Mouse (Mus musculus): Measurements from ENCODE around the gene Ddx47. TPM values are rescaled to one million over a fixed set of nuclear protein-coding genes. Genes with fewer than 3 reads are reported as not detected.
A peak's percentile ranks its signal among the peaks of the same experiment; 100 is the strongest.

The Ddx47 gene
- polyA plus RNA-seq, 1 experiment from 2014 or later: 69.4 TPM

GRCm38 (mm10) chr6:135011734-135012116 is 313 bp downstream of the Ddx47 start:
- Histone ChIP-seq H3K9ac (ENCODE audit: low read length) (peak overlapping the region; percentile 84), H3K4me1 (ENCODE audit: control insufficient read depth in 2 of 2, insufficient read depth in 2 of 2, low read length in 2 of 2) (peaks cover 0 to 6% of the 10 kb centered on the region in 2 experiments; a peak in 2 of 4 replicates), H3K27ac (replicated peaks in 1 of 2; ENCODE audit: control insufficient read depth in 1 of 2, insufficient read depth in 1 of 2, low read depth in 2 of 2, low read length in 2 of 2) (peak overlapping the region in 1 of 2 experiments; percentile 21; a peak in 1 of 4 replicates), H3K36me3 (ENCODE audit: control insufficient read depth, insufficient read depth, low read length) (peaks cover 37% of the 10 kb centered on the region), H3K27me3 (ENCODE audit: control insufficient read depth, insufficient read depth, low read length) (no peaks in the 10 kb centered on the region), H3K4me3 (ENCODE audit: control insufficient read depth in 1 of 2, insufficient read depth in 1 of 2, low read depth in 1 of 2, low read length in 2 of 2) (peak overlapping the region; percentile 75 to 81), H3K4me2 (ENCODE audit: low read length) (peak overlapping the region; percentile 82), H3K9me3 (ENCODE audit: control insufficient read depth, low read length) (no peaks in the 10 kb centered on the region)
- under 1% methylated on average over 14 of the region's 14 CpGs for WGBS
- peak; percentile 32; the same call in 1 of the 2 replicates for ATAC-seq (ENCODE audit: insufficient number of reproducible peaks, insufficient read depth, low FRiP score, low read depth)

- no peak overlapping the region for H3K4me3 ChIP-seq (ENCODE audit: control insufficient read depth in 1 of 2, insufficient read depth in 1 of 2, low read depth in 1 of 2, low read length in 2 of 2)
- H3K27ac ChIP-seq (replicated peaks in 1 of 2; ENCODE audit: control insufficient read depth in 1 of 2, insufficient read depth in 1 of 2, low read depth in 2 of 2, low read length in 2 of 2): no peak overlapping the region
- H3K27me3 ChIP-seq (ENCODE audit: control insufficient read depth, insufficient read depth, low read length): no peaks in the 10 kb centered on the region
- peaks cover 91% of the 10 kb centered on the region for H3K36me3 ChIP-seq (ENCODE audit: control insufficient read depth, insufficient read depth, low read length)
- H3K9me3 ChIP-seq (ENCODE audit: control insufficient read depth, low read length): no peaks in the 10 kb centered on the region
- ATAC-seq (ENCODE audit: insufficient number of reproducible peaks, insufficient read depth, low FRiP score, low read depth): 0 out of 2 replicates have a peak, but pooled peaks have one; percentile 31
- no peak overlapping the region for H3K4me2 ChIP-seq (ENCODE audit: low read length)
- 52% methylated on average over 11 of the region's 11 CpGs for WGBS
- H3K4me1 ChIP-seq (ENCODE audit: control insufficient read depth in 2 of 2, insufficient read depth in 2 of 2, low read length in 2 of 2): peaks cover 0 to 4% of the 10 kb centered on the region in 2 experiments; a peak in 2 of 4 replicates
- H3K9ac ChIP-seq (ENCODE audit: low read length): no peak overlapping the region
These were observed 5.8 kb downstream of the Ddx47 start for GRCm38 (mm10) chr6:135017211-135017610.

GRCm38 (mm10) chr6:135019564-135019963 is 8.2 kb downstream of the Ddx47 start:
- no peak overlapping the region for H3K9ac ChIP-seq (ENCODE audit: low read length)
- ATAC-seq (ENCODE audit: insufficient number of reproducible peaks, insufficient read depth, low FRiP score, low read depth): no peak
- 61% methylated on average over 10 of the region's 10 CpGs for WGBS
- H3K27me3 ChIP-seq (ENCODE audit: control insufficient read depth, insufficient read depth, low read length): no peaks in the 10 kb centered on the region
- H3K4me1 ChIP-seq (ENCODE audit: control insufficient read depth in 2 of 2, insufficient read depth in 2 of 2, low read length in 2 of 2): no peaks in the 10 kb centered on the region
- peaks cover 100% of the 10 kb centered on the region for H3K36me3 ChIP-seq (ENCODE audit: control insufficient read depth, insufficient read depth, low read length)
- H3K4me2 ChIP-seq (ENCODE audit: low read length): no peak overlapping the region
- no peak overlapping the region for H3K27ac ChIP-seq (replicated peaks in 1 of 2; ENCODE audit: control insufficient read depth in 1 of 2, insufficient read depth in 1 of 2, low read depth in 2 of 2, low read length in 2 of 2)
- H3K9me3 ChIP-seq (ENCODE audit: control insufficient read depth, low read length): no peaks in the 10 kb centered on the region
- no peak overlapping the region for H3K4me3 ChIP-seq (ENCODE audit: control insufficient read depth in 1 of 2, insufficient read depth in 1 of 2, low read depth in 1 of 2, low read length in 2 of 2)

GRCm38 (mm10) chr6:135021633-135022032 is 10.2 kb downstream of the Ddx47 start:
- H3K27ac ChIP-seq (replicated peaks in 1 of 2; ENCODE audit: control insufficient read depth in 1 of 2, insufficient read depth in 1 of 2, low read depth in 2 of 2, low read length in 2 of 2): no peak overlapping the region
- H3K9me3 ChIP-seq (ENCODE audit: control insufficient read depth, low read length): no peaks in the 10 kb centered on the region
- WGBS: 83% methylated on average over 3 of the region's 3 CpGs
- peaks cover 81% of the 10 kb centered on the region for H3K36me3 ChIP-seq (ENCODE audit: control insufficient read depth, insufficient read depth, low read length)
- ATAC-seq (ENCODE audit: insufficient number of reproducible peaks, insufficient read depth, low FRiP score, low read depth): no peak
- H3K4me3 ChIP-seq (ENCODE audit: control insufficient read depth in 1 of 2, insufficient read depth in 1 of 2, low read depth in 1 of 2, low read length in 2 of 2): no peak overlapping the region
- H3K9ac ChIP-seq (ENCODE audit: low read length): no peak overlapping the region
- H3K27me3 ChIP-seq (ENCODE audit: control insufficient read depth, insufficient read depth, low read length): no peaks in the 10 kb centered on the region
- H3K4me1 ChIP-seq (ENCODE audit: control insufficient read depth in 2 of 2, insufficient read depth in 2 of 2, low read length in 2 of 2): peaks cover 0 to 3% of the 10 kb centered on the region in 2 experiments; a peak in 2 of 4 replicates
- H3K4me2 ChIP-seq (ENCODE audit: low read length): no peak overlapping the region

GRCm38 (mm10) chr6:135023379-135023778 is 12.0 kb downstream of the Ddx47 start:
- H3K27me3 ChIP-seq (ENCODE audit: control insufficient read depth, insufficient read depth, low read length): no peaks in the 10 kb centered on the region
- WGBS: 90% methylated on average over 14 of the region's 14 CpGs
- H3K27ac ChIP-seq (replicated peaks in 1 of 2; ENCODE audit: control insufficient read depth in 1 of 2, insufficient read depth in 1 of 2, low read depth in 2 of 2, low read length in 2 of 2): no peak overlapping the region

GRCm38 (mm10) chr6:135024781-135025420 is 13.5 kb downstream of the Ddx47 start:
- Histone ChIP-seq H3K9ac (ENCODE audit: low read length) (no peak overlapping the region), H3K27ac (replicated peaks in 1 of 2; ENCODE audit: control insufficient read depth in 1 of 2, insufficient read depth in 1 of 2, low read depth in 2 of 2, low read length in 2 of 2) (no peak overlapping the region), H3K4me2 (ENCODE audit: low read length) (no peak overlapping the region), H3K4me1 (ENCODE audit: control insufficient read depth in 2 of 2, insufficient read depth in 2 of 2, low read length in 2 of 2) (peaks cover 5 to 9% of the 10 kb centered on the region in 2 experiments), H3K36me3 (ENCODE audit: control insufficient read depth, insufficient read depth, low read length) (peaks cover 48% of the 10 kb centered on the region), H3K9me3 (ENCODE audit: control insufficient read depth, low read length) (no peaks in the 10 kb centered on the region), H3K4me3 (ENCODE audit: control insufficient read depth in 1 of 2, insufficient read depth in 1 of 2, low read depth in 1 of 2, low read length in 2 of 2) (no peak overlapping the region), H3K27me3 (ENCODE audit: control insufficient read depth, insufficient read depth, low read length) (no peaks in the 10 kb centered on the region)
- WGBS: 82% methylated on average over 1 of the region's 1 CpGs
- ATAC-seq (ENCODE audit: insufficient number of reproducible peaks, insufficient read depth, low FRiP score, low read depth): no peak

More at GRCm38 (mm10) chr6:135023379-135023778, 12.0 kb downstream of the Ddx47 start:
- no peak overlapping the region for H3K9ac ChIP-seq (ENCODE audit: low read length)
- no peak overlapping the region for H3K4me3 ChIP-seq (ENCODE audit: control insufficient read depth in 1 of 2, insufficient read depth in 1 of 2, low read depth in 1 of 2, low read length in 2 of 2)
- H3K36me3 ChIP-seq (ENCODE audit: control insufficient read depth, insufficient read depth, low read length): peaks cover 64% of the 10 kb centered on the region
- H3K4me1 ChIP-seq (ENCODE audit: control insufficient read depth in 2 of 2, insufficient read depth in 2 of 2, low read length in 2 of 2): peaks cover 5 to 9% of the 10 kb centered on the region in 2 experiments
- no peak for ATAC-seq (ENCODE audit: insufficient number of reproducible peaks, insufficient read depth, low FRiP score, low read depth)
- no peaks in the 10 kb centered on the region for H3K9me3 ChIP-seq (ENCODE audit: control insufficient read depth, low read length)
- H3K4me2 ChIP-seq (ENCODE audit: low read length): no peak overlapping the region

- H3K9ac ChIP-seq (ENCODE audit: low read length): no peak overlapping the region
- WGBS: 10% methylated on average over 3 of the region's 3 CpGs
- peaks cover 35% of the 10 kb centered on the region for H3K36me3 ChIP-seq (ENCODE audit: control insufficient read depth, insufficient read depth, low read length)
- no peaks in the 10 kb centered on the region for H3K27me3 ChIP-seq (ENCODE audit: control insufficient read depth, insufficient read depth, low read length)
- no peak for ATAC-seq (ENCODE audit: insufficient number of reproducible peaks, insufficient read depth, low FRiP score, low read depth)
- H3K4me3 ChIP-seq (ENCODE audit: control insufficient read depth in 1 of 2, insufficient read depth in 1 of 2, low read depth in 1 of 2, low read length in 2 of 2): no peak overlapping the region
- H3K9me3 ChIP-seq (ENCODE audit: control insufficient read depth, low read length): no peaks in the 10 kb centered on the region
- H3K4me1 ChIP-seq (ENCODE audit: control insufficient read depth in 2 of 2, insufficient read depth in 2 of 2, low read length in 2 of 2): peaks cover 5 to 9% of the 10 kb centered on the region in 2 experiments
- no peak overlapping the region for H3K4me2 ChIP-seq (ENCODE audit: low read length)
- H3K27ac ChIP-seq (replicated peaks in 1 of 2; ENCODE audit: control insufficient read depth in 1 of 2, insufficient read depth in 1 of 2, low read depth in 2 of 2, low read length in 2 of 2): no peak overlapping the region; a peak in 1 of 4 replicates
These were observed 14.8 kb downstream of the Ddx47 start for GRCm38 (mm10) chr6:135026232-135026631.
